ENCODE assay signal across 30 mouse cellular contexts in genomic region chr2:9369572-9369971, GRCm38 (mm10).
DNase-seq lines count a peak whose midpoint lies in the region; ATAC-seq and TF ChIP-seq lines count a peak whose summit lies in the region.
"Had no signal": no experiment of that assay in that cellular context is flagged by ENCODE, and none has a peak within 500 bp of the region (broad histone marks: within the 10 kb centered on the region; RNA-seq: fewer than 3 reads in every experiment).

No protein-coding gene starts in this region.

- H3K27me3 ChIP-seq in forebrain, embryonic 16.5 days (replicated peaks; ENCODE audit: control insufficient read depth, insufficient read depth, low read length): no peaks in the 10 kb centered on the region
- H3K27me3 ChIP-seq in forebrain, embryonic 12.5 days: no peaks in the 10 kb centered on the region
- H3K27me3 ChIP-seq: embryonic facial prominence, embryonic 13.5 days; heart, embryonic 12.5 days; heart, embryonic 15.5 days; hindbrain, embryonic 13.5 days had no signal

- no peak overlapping the region for H3K9ac ChIP-seq in forebrain, embryonic 16.5 days (replicated peaks; ENCODE audit: low read depth, low read length)
- no peak overlapping the region for H3K9ac ChIP-seq in forebrain, embryonic 12.5 days
- H3K9ac ChIP-seq: embryonic facial prominence, embryonic 13.5 days; heart, embryonic 12.5 days; heart, embryonic 15.5 days; hindbrain, embryonic 13.5 days had no signal

- no peak for TF ChIP-seq CTCF in brain, embryonic 14.5 days (IDR thresholded peaks at IDR 0.05; ENCODE audit: borderline replicate concordance, extremely low read depth, insufficient read depth, insufficient read length)

- no peak overlapping the region for H3K4me2 ChIP-seq in forebrain, embryonic 16.5 days (ENCODE audit: low read length)
- no peak overlapping the region for H3K4me2 ChIP-seq in forebrain, embryonic 12.5 days
- H3K4me2 ChIP-seq: embryonic facial prominence, embryonic 13.5 days; heart, embryonic 12.5 days; heart, embryonic 15.5 days; hindbrain, embryonic 13.5 days had no signal

- 52% methylated on average over 4 of the region's 4 CpGs for WGBS in forebrain, embryonic 16.5 days
- WGBS in forebrain, embryonic 12.5 days: 66% methylated on average over 4 of the region's 4 CpGs

- no peak overlapping the region for H3K27ac ChIP-seq in forebrain, embryonic 16.5 days (ENCODE audit: low read length)
- H3K27ac ChIP-seq in forebrain, embryonic 12.5 days: no peak overlapping the region
- H3K27ac ChIP-seq: embryonic facial prominence, embryonic 10.5 days; embryonic facial prominence, embryonic 13.5 days; heart, embryonic 15.5 days; hindbrain, embryonic 10.5 days; hindbrain, embryonic 13.5 days had no signal

- ATAC-seq in forebrain, embryonic 16.5 days: peak; percentile 57
- no peak for ATAC-seq in forebrain, embryonic 12.5 days (ENCODE audit: low FRiP score)
- ATAC-seq in erythroid progenitor cell, adult 5-6 weeks (replicated peaks; ENCODE audit: low FRiP score, poor library complexity, severe bottlenecking): no peak
- ATAC-seq: activated CD4-positive, CD25-positive, alpha-beta regulatory T cell, adult 4 months; CD4-positive, CD25-positive, alpha-beta regulatory T cell, adult 4 months; hindbrain, embryonic 16.5 days; inflammation-experienced regulatory T-cells, adult 6 months; intestine, embryonic 16.5 days had no signal

- peak; percentile 57 for DNase-seq in retina, postnatal 1 day
- DNase-seq in retina, embryonic 14.5 days (ENCODE audit: low spot score): no peak
- peak; percentile 57 for DNase-seq in brain, embryonic 14.5 days (ENCODE audit: low read depth)
- DNase-seq: adrenal gland, postnatal 10 days; adrenal gland, postnatal 36 days; cerebellum, adult 11-12 months; cerebellum, adult 8-10 months; cerebellum, postnatal 10 days; cerebellum, postnatal 36 days; embryo, embryonic 11 days; gastrocnemius, postnatal 25 days; heart, adult 18-20 months; heart, postnatal 10 days; heart, postnatal 36 days; kidney, adult 18-20 months had no signal

- H3K4me3 ChIP-seq in forebrain, embryonic 16.5 days (replicated peaks; ENCODE audit: low read length): no peak overlapping the region
- H3K4me3 ChIP-seq in forebrain, embryonic 12.5 days (replicated peaks): no peak overlapping the region
- H3K4me3 ChIP-seq: embryonic facial prominence, embryonic 10.5 days; embryonic facial prominence, embryonic 13.5 days; erythroblast, embryonic 14.5 days; heart, embryonic 12.5 days; heart, embryonic 15.5 days; hindbrain, embryonic 10.5 days; hindbrain, embryonic 13.5 days had no signal

- no peaks in the 10 kb centered on the region; the same call in 1 of the 2 replicates for H3K4me1 ChIP-seq in forebrain, embryonic 16.5 days (replicated peaks; ENCODE audit: control insufficient read depth, insufficient read depth, low read length)
- H3K4me1 ChIP-seq in forebrain, embryonic 12.5 days: no peaks in the 10 kb centered on the region
- H3K4me1 ChIP-seq: embryonic facial prominence, embryonic 10.5 days; embryonic facial prominence, embryonic 13.5 days; heart, embryonic 12.5 days; heart, embryonic 15.5 days; hindbrain, embryonic 10.5 days; hindbrain, embryonic 13.5 days had no signal

- H3K36me3 ChIP-seq in forebrain, embryonic 16.5 days (ENCODE audit: control insufficient read depth, insufficient read depth): no peaks in the 10 kb centered on the region
- H3K36me3 ChIP-seq in forebrain, embryonic 12.5 days (replicated peaks): no peaks in the 10 kb centered on the region
- H3K36me3 ChIP-seq: embryonic facial prominence, embryonic 10.5 days; embryonic facial prominence, embryonic 13.5 days; heart, embryonic 12.5 days; heart, embryonic 15.5 days; hindbrain, embryonic 10.5 days; hindbrain, embryonic 13.5 days had no signal

- no peak for TF ChIP-seq POLR2A in brain, embryonic 14.5 days (IDR thresholded peaks at IDR 0.05; ENCODE audit: borderline replicate concordance, extremely low read depth, insufficient read depth, insufficient read length, poor library complexity, severe bottlenecking)

- H3K9me3 ChIP-seq in forebrain, embryonic 16.5 days (ENCODE audit: control insufficient read depth, low read length): no peaks in the 10 kb centered on the region
- no peaks in the 10 kb centered on the region for H3K9me3 ChIP-seq in forebrain, embryonic 12.5 days
- H3K9me3 ChIP-seq: embryonic facial prominence, embryonic 10.5 days; embryonic facial prominence, embryonic 13.5 days; heart, embryonic 12.5 days; heart, embryonic 15.5 days; hindbrain, embryonic 10.5 days; hindbrain, embryonic 13.5 days had no signal
